16 mouse cellular contexts compared by ENCODE assay signal in the genomic region with DNA sequence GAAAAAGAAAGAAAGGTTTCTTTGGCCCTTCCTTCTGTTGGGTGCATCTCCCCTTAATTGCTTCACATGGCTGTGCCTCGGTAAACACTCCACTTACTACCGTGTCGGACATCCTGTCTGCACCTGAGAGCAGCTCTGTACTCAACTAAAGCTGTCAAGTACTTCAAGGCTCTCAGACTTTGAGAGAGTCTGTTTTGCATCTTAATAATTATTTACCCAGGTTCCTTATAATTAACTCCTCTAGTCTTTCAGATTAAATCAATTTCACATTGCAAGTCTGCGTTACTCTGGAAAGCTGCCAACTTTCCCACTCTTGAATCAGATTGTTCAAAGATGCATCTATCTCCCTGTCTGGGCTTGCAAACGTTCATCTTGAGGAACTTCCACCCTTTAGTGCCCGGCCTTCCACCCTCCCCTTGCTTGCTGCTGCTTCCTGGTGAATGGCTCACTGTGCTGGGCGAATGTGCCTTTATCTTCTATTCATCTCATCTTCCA.
DNase-seq lines count a peak whose midpoint lies in the region; ATAC-seq and TF ChIP-seq lines count a peak whose summit lies in the region.
"Had no signal": no experiment of that assay in that cellular context is flagged by ENCODE, and none has a peak within 500 bp of the region (broad histone marks: within the 10 kb centered on the region; RNA-seq: fewer than 3 reads in every experiment).

No protein-coding gene starts in this region.

- peak; percentile 23 to 33 for DNase-seq in cerebellum, adult 18-20 months
- DNase-seq in cerebellum, adult 11 months = no peak
- peak; percentile 69 for DNase-seq in hindbrain, postnatal 0 days (ENCODE audit: low spot score)
- DNase-seq in hindbrain, embryonic 11.5 days (ENCODE audit: low spot score) = no peak
- DNase-seq in neural tube, embryonic 10.5 days (ENCODE audit: extremely low spot score, low spot score) = no peak
- DNase-seq in urinary bladder, postnatal 10 days (ENCODE audit: low spot score) = no peak
- DNase-seq: gastrocnemius, adult 2 months; heart, adult 2 months had no signal

- H3K36me3 ChIP-seq in hindbrain, postnatal 0 days (ENCODE audit: insufficient read depth, low read length) = no peaks in the 10 kb centered on the region
- no peaks in the 10 kb centered on the region for H3K36me3 ChIP-seq in hindbrain, embryonic 11.5 days (ENCODE audit: control insufficient read depth, insufficient read depth, low read length)
- H3K36me3 ChIP-seq in neural tube, embryonic 13.5 days = no peaks in the 10 kb centered on the region
- no peaks in the 10 kb centered on the region for H3K36me3 ChIP-seq in neural tube, embryonic 15.5 days
- H3K36me3 ChIP-seq: intestine, embryonic 15.5 days; midbrain, embryonic 12.5 days had no signal

- no peaks in the 10 kb centered on the region for H3K27me3 ChIP-seq in hindbrain, postnatal 0 days (ENCODE audit: insufficient read depth, low read length)
- no peaks in the 10 kb centered on the region for H3K27me3 ChIP-seq in hindbrain, embryonic 11.5 days (ENCODE audit: control insufficient read depth, insufficient read depth, low read length)
- peaks cover 15% of the 10 kb centered on the region for H3K27me3 ChIP-seq in neural tube, embryonic 13.5 days
- no peaks in the 10 kb centered on the region for H3K27me3 ChIP-seq in neural tube, embryonic 15.5 days (replicated peaks)
- H3K27me3 ChIP-seq: intestine, embryonic 15.5 days; Patski had no signal

- H3K4me3 ChIP-seq in hindbrain, postnatal 0 days (ENCODE audit: low read length) = no peak overlapping the region
- H3K4me3 ChIP-seq in hindbrain, embryonic 11.5 days (ENCODE audit: low read depth, low read length) = no peak overlapping the region
- no peak overlapping the region for H3K4me3 ChIP-seq in neural tube, embryonic 13.5 days
- no peak overlapping the region for H3K4me3 ChIP-seq in neural tube, embryonic 15.5 days (replicated peaks)
- H3K4me3 ChIP-seq: erythroblast, embryonic 14.5 days; gastrocnemius, adult 2 months; heart, adult 2 months; intestine, embryonic 15.5 days; midbrain, embryonic 12.5 days had no signal

- H3K4me2 ChIP-seq in hindbrain, postnatal 0 days (ENCODE audit: low read depth, low read length) = no peak overlapping the region
- H3K4me2 ChIP-seq in hindbrain, embryonic 11.5 days (replicated peaks; ENCODE audit: low read depth, low read length) = no peak overlapping the region
- no peak overlapping the region for H3K4me2 ChIP-seq in neural tube, embryonic 13.5 days
- H3K4me2 ChIP-seq in neural tube, embryonic 15.5 days = no peak overlapping the region
- H3K4me2 ChIP-seq: intestine, embryonic 15.5 days; midbrain, embryonic 12.5 days had no signal

- 18% methylated on average over 7 of the region's 7 CpGs for WGBS in hindbrain, postnatal 0 days
- 62% methylated on average over 7 of the region's 7 CpGs for WGBS in hindbrain, embryonic 11.5 days
- 39% methylated on average over 7 of the region's 7 CpGs for WGBS in neural tube, embryonic 13.5 days
- WGBS in neural tube, embryonic 15.5 days = 30% methylated on average over 7 of the region's 7 CpGs

- no peak overlapping the region for H3K9ac ChIP-seq in hindbrain, postnatal 0 days (replicated peaks; ENCODE audit: low read length)
- no peak overlapping the region for H3K9ac ChIP-seq in hindbrain, embryonic 11.5 days (ENCODE audit: low read depth, low read length)
- H3K9ac ChIP-seq in neural tube, embryonic 13.5 days = no peak overlapping the region
- no peak overlapping the region for H3K9ac ChIP-seq in neural tube, embryonic 15.5 days (replicated peaks)
- H3K9ac ChIP-seq: intestine, embryonic 15.5 days; liver, embryonic 14.5 days; midbrain, embryonic 12.5 days had no signal

- H3K9me3 ChIP-seq in hindbrain, postnatal 0 days (ENCODE audit: low read length) = no peaks in the 10 kb centered on the region
- H3K9me3 ChIP-seq in hindbrain, embryonic 11.5 days (ENCODE audit: control insufficient read depth, low read length) = no peaks in the 10 kb centered on the region
- no peaks in the 10 kb centered on the region for H3K9me3 ChIP-seq in neural tube, embryonic 13.5 days
- no peaks in the 10 kb centered on the region for H3K9me3 ChIP-seq in neural tube, embryonic 15.5 days (replicated peaks)
- H3K9me3 ChIP-seq: intestine, embryonic 15.5 days; midbrain, embryonic 12.5 days had no signal

- H3K27ac ChIP-seq in hindbrain, postnatal 0 days = no peak overlapping the region
- no peak overlapping the region for H3K27ac ChIP-seq in hindbrain, embryonic 11.5 days (ENCODE audit: low read depth, low read length)
- H3K27ac ChIP-seq in neural tube, embryonic 13.5 days (replicated peaks) = 0 out of 2 replicates have a peak overlapping the region, but pooled peaks have one; percentile 28
- H3K27ac ChIP-seq in neural tube, embryonic 15.5 days (replicated peaks) = no peak overlapping the region
- H3K27ac ChIP-seq: gastrocnemius, adult 2 months; heart, adult 2 months; intestine, embryonic 15.5 days; liver, embryonic 14.5 days; midbrain, embryonic 12.5 days; stomach, postnatal 0 days had no signal

- H3K4me1 ChIP-seq in hindbrain, postnatal 0 days (ENCODE audit: insufficient read depth, low read length) = 0 out of 2 replicates have a peak, but pooled peaks cover 5% of the 10 kb centered on the region
- H3K4me1 ChIP-seq in hindbrain, embryonic 11.5 days (replicated peaks; ENCODE audit: control insufficient read depth, insufficient read depth, low read length) = peaks cover 2% of the 10 kb centered on the region; the same call in 1 of the 2 replicates
- peaks cover 24% of the 10 kb centered on the region for H3K4me1 ChIP-seq in neural tube, embryonic 13.5 days (replicated peaks)
- H3K4me1 ChIP-seq in neural tube, embryonic 15.5 days = peaks cover 17% of the 10 kb centered on the region
- H3K4me1 ChIP-seq: intestine, embryonic 15.5 days had no signal

- TF ChIP-seq CTCF in hindbrain, postnatal 0 days (IDR thresholded peaks at IDR 0.05; ENCODE audit: low read depth) = no peak

- peak; percentile 58; the same call in 1 of the 2 replicates for ATAC-seq in hindbrain, postnatal 0 days
- ATAC-seq in hindbrain, embryonic 11.5 days (ENCODE audit: low FRiP score) = no peak
- no peak for ATAC-seq in neural tube, embryonic 13.5 days (ENCODE audit: low read depth)
- ATAC-seq in neural tube, embryonic 15.5 days (ENCODE audit: low FRiP score) = 0 out of 2 replicates have a peak, but pooled peaks have one; percentile 18
- ATAC-seq: intestine, embryonic 15.5 days; Patski had no signal

Comparison
In these comparisons a context has a peak if more than half of its experiments do, and no peak if none do; other contexts are left out.
1. DNase-seq: peak in cerebellum, adult 18-20 months (2 of 2) and hindbrain, postnatal 0 days (single experiment); none in cerebellum, adult 11 months (single experiment), hindbrain, embryonic 11.5 days (single experiment), neural tube, embryonic 10.5 days (single experiment) and urinary bladder, postnatal 10 days (single experiment).
2. ATAC-seq: peak in hindbrain, postnatal 0 days (single experiment) and neural tube, embryonic 15.5 days (single experiment); none in hindbrain, embryonic 11.5 days (single experiment) and neural tube, embryonic 13.5 days (single experiment).